Mouse (Mus musculus): Measurements from ENCODE around the gene Psmd5.

DNA sequence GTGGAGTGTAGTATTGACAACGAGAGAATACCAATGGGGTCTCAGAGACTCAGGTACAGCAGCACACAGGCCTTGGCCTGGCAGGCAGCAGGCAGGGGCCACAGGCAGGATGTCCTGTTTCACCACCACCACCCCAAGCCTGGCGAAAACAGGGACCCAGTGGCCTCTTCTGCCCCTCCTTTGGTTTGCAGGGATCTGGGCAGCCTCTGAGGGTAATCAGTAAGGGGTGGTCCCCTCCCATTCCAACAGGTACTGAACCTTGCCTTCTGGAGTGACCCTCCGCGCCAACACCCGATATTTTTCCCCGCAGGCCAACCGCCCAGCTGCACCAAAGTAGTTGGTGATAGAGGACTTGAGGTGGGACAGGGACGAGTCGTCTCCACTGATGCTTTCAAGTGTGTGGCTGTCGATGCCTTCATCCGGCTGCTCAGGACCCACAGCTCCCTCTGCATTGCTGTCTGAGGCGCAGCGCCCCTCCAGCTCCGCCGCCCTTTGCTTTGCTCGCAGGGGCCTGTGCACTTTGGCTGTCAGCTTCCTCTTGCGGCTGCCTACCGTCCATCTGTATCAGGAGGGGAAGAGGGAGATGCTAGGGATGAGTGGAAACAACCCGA, 20.8 kb upstream of the Psmd5 start:
- no peak for TF ChIP-seq CTCF (IDR thresholded peaks at IDR 0.05; ENCODE audit: extremely low read depth, insufficient read depth, low read length)
- no peak for TF ChIP-seq POLR2A (IDR thresholded peaks at IDR 0.05; ENCODE audit: extremely low read depth, insufficient read depth, low read length)

Data from cortical plate, adult 2 months (tissue).